In the genomic region with DNA sequence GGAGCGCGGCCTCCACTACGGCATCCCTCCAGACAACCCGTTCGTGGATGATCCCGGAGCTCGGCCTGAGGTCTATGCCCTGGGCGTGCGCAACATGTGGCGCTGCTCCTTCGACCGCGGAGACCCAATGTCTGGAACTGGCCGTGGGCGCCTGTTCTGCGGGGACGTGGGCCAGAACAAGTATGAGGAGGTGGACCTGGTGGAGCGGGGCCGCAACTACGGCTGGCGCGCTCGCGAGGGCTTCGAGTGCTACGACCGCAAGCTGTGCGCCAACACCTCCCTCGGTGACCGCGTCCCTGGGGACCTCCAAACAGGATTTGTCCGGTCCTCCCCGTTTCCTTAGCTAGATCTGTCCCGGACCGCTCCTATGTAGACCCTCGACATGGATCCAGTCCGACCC, we compare ENCODE assay signal across 11 mouse cellular contexts. TPM values are rescaled to one million over a fixed set of nuclear protein-coding genes. Genes with fewer than 3 reads are reported as not detected.
DNase-seq lines count a peak whose midpoint lies in the region; ATAC-seq and TF ChIP-seq lines count a peak whose summit lies in the region.
"Had no signal": no experiment of that assay in that cellular context is flagged by ENCODE, and none has a peak within 500 bp of the region (broad histone marks: within the 10 kb centered on the region; RNA-seq: fewer than 3 reads in every experiment).

No protein-coding gene starts in this region.

- no peak overlapping the region for H3K27ac ChIP-seq in heart, postnatal 0 days (ENCODE audit: low read depth)
- H3K27ac ChIP-seq in embryonic facial prominence, embryonic 10.5 days (replicated peaks), result peak overlapping the region; percentile 11; the same call in 1 of the 2 replicates
- H3K27ac ChIP-seq in hindbrain, embryonic 11.5 days (ENCODE audit: low read depth, low read length), result no peak overlapping the region
- no peak overlapping the region for H3K27ac ChIP-seq in midbrain, embryonic 12.5 days (replicated peaks)
- H3K27ac ChIP-seq: layer of hippocampus, adult 2 months had no signal

- no peak for ATAC-seq in heart, postnatal 0 days (ENCODE audit: insufficient read depth, low read depth)
- ATAC-seq in hindbrain, embryonic 11.5 days (ENCODE audit: low FRiP score), result no peak
- ATAC-seq in midbrain, embryonic 12.5 days (ENCODE audit: low FRiP score, low read depth), result no peak

- H3K9me3 ChIP-seq in heart, postnatal 0 days (replicated peaks; ENCODE audit: control insufficient read depth, low read length), result no peaks in the 10 kb centered on the region
- no peaks in the 10 kb centered on the region for H3K9me3 ChIP-seq in embryonic facial prominence, embryonic 10.5 days
- no peaks in the 10 kb centered on the region for H3K9me3 ChIP-seq in hindbrain, embryonic 11.5 days (ENCODE audit: control insufficient read depth, low read length)
- no peaks in the 10 kb centered on the region for H3K9me3 ChIP-seq in midbrain, embryonic 12.5 days

- no peak for TF ChIP-seq CTCF in heart, postnatal 0 days (IDR thresholded peaks at IDR 0.05; ENCODE audit: low read depth)

- no peaks in the 10 kb centered on the region for H3K36me3 ChIP-seq in heart, postnatal 0 days (replicated peaks; ENCODE audit: control insufficient read depth, insufficient read depth, low read length)
- no peaks in the 10 kb centered on the region for H3K36me3 ChIP-seq in embryonic facial prominence, embryonic 10.5 days (replicated peaks)
- no peaks in the 10 kb centered on the region for H3K36me3 ChIP-seq in hindbrain, embryonic 11.5 days (ENCODE audit: control insufficient read depth, insufficient read depth, low read length)
- no peaks in the 10 kb centered on the region for H3K36me3 ChIP-seq in midbrain, embryonic 12.5 days

- H3K27me3 ChIP-seq in heart, postnatal 0 days (ENCODE audit: control insufficient read depth, insufficient read depth, low read length), result peaks cover 56% of the 10 kb centered on the region
- H3K27me3 ChIP-seq in embryonic facial prominence, embryonic 10.5 days (replicated peaks; ENCODE audit: low read depth, poor library complexity, severe bottlenecking), result peaks cover 79% of the 10 kb centered on the region
- H3K27me3 ChIP-seq in hindbrain, embryonic 11.5 days (ENCODE audit: control insufficient read depth, insufficient read depth, low read length), result peaks cover 13% of the 10 kb centered on the region
- peaks cover 39% of the 10 kb centered on the region for H3K27me3 ChIP-seq in midbrain, embryonic 12.5 days

- no peak overlapping the region; the same call in 1 of the 2 replicates for H3K4me3 ChIP-seq in heart, postnatal 0 days (ENCODE audit: low read depth, low read length)
- H3K4me3 ChIP-seq in embryonic facial prominence, embryonic 10.5 days, result peak overlapping the region; percentile 39
- no peak overlapping the region for H3K4me3 ChIP-seq in hindbrain, embryonic 11.5 days (ENCODE audit: low read depth, low read length)
- 0 out of 2 replicates have a peak overlapping the region, but pooled peaks have one; percentile 6 for H3K4me3 ChIP-seq in midbrain, embryonic 12.5 days
- H3K4me3 ChIP-seq: layer of hippocampus, adult 2 months had no signal

- H3K9ac ChIP-seq in heart, postnatal 0 days (replicated peaks; ENCODE audit: low read depth, low read length), result no peak overlapping the region
- H3K9ac ChIP-seq in hindbrain, embryonic 11.5 days (ENCODE audit: low read depth, low read length), result no peak overlapping the region
- 0 out of 2 replicates have a peak overlapping the region, but pooled peaks have one; percentile 2 for H3K9ac ChIP-seq in midbrain, embryonic 12.5 days (replicated peaks)

- peaks cover 4% of the 10 kb centered on the region; the same call in 1 of the 2 replicates for H3K4me1 ChIP-seq in heart, postnatal 0 days (ENCODE audit: control insufficient read depth, insufficient read depth)
- peaks cover 65% of the 10 kb centered on the region for H3K4me1 ChIP-seq in embryonic facial prominence, embryonic 10.5 days
- peaks cover 26% of the 10 kb centered on the region for H3K4me1 ChIP-seq in hindbrain, embryonic 11.5 days (replicated peaks; ENCODE audit: control insufficient read depth, insufficient read depth, low read length)
- peaks cover 72% of the 10 kb centered on the region for H3K4me1 ChIP-seq in midbrain, embryonic 12.5 days

- no peak for DNase-seq in heart, postnatal 0 days (ENCODE audit: low spot score)
- no peak for DNase-seq in heart, adult 9 months (ENCODE audit: low spot score in 2 of 2)
- DNase-seq in embryonic facial prominence, embryonic 10.5 days (ENCODE audit: low spot score), result peak; percentile 44
- no peak for DNase-seq in hindbrain, embryonic 11.5 days (ENCODE audit: low spot score)
- no peak for DNase-seq in left cerebral cortex, postnatal 25 days (ENCODE audit: low spot score in 2 of 2)
- no peak for DNase-seq in thymus, postnatal 25 days
- DNase-seq in thymus, postnatal 4 days, result no peak
- DNase-seq: cerebellum, adult 9-10 months; lung, adult 18-20 months had no signal

- no peak for TF ChIP-seq EP300 in heart, postnatal 0 days (IDR thresholded peaks at IDR 0.05; ENCODE audit: low read depth)

- intact Hi-C loops in left cerebral cortex, postnatal 25 days (cut with DNase I), result no loop called here

- 14% methylated on average over 37 of the region's 37 CpGs for WGBS in heart, postnatal 0 days
- whole genome bisulfite sequencing in embryonic facial prominence, embryonic 10.5 days, result 6% methylated on average over 37 of the region's 37 CpGs
- WGBS in hindbrain, embryonic 11.5 days, result 13% methylated on average over 37 of the region's 37 CpGs
- WGBS in midbrain, embryonic 12.5 days, result 13% methylated on average over 37 of the region's 37 CpGs

- H3K4me2 ChIP-seq in heart, postnatal 0 days (ENCODE audit: low read depth, low read length), result 0 out of 2 replicates have a peak overlapping the region, but pooled peaks have one; percentile 3
- peak overlapping the region; percentile 8; the same call in 1 of the 2 replicates for H3K4me2 ChIP-seq in hindbrain, embryonic 11.5 days (replicated peaks; ENCODE audit: low read depth, low read length)
- peak overlapping the region; percentile 32 for H3K4me2 ChIP-seq in midbrain, embryonic 12.5 days (replicated peaks)

RNA-seq across cellular contexts. Expression of a gene that starts 12.4 kb away (rescaled TPM):
- 0.70 and 5.0 TPM in 2 replicates for total RNA-seq in heart, postnatal 0 days (2014; rRNA removed; ENCODE audit: low replicate concordance)
- 0.58 and 0.61 TPM in 2 replicates for polyA plus RNA-seq in heart, postnatal 0 days (2015; fragmentation: Nextera tagmentation; extraction: Ambion mirVana)
- polyA plus RNA-seq in embryonic facial prominence, embryonic 10.5 days (2016; fragmentation: Nextera tagmentation; extraction: Ambion mirVana), result 0.72 and 0.99 TPM in 2 replicates
- polyA plus RNA-seq in hindbrain, embryonic 11.5 days (2014; fragmentation: Nextera tagmentation; extraction: Ambion mirVana), result 1.2 and 1.8 TPM in 2 replicates
- 5.0 and 6.2 TPM in 2 replicates for polyA plus RNA-seq in midbrain, embryonic 12.5 days (2016; fragmentation: Nextera tagmentation; extraction: Ambion mirVana)
- 1 to 10 TPM; 6.9 to 7.1 TPM for total RNA-seq in left cerebral cortex, postnatal 25 days (2021)

RNA-seq across cellular contexts. Expression of a gene that starts 15.7 kb away (rescaled TPM):
- 1.0 and 3.6 TPM in 2 replicates for total RNA-seq in heart, postnatal 0 days (2014; rRNA removed; ENCODE audit: low replicate concordance)
- polyA plus RNA-seq in heart, postnatal 0 days (2015; fragmentation: Nextera tagmentation; extraction: Ambion mirVana), result 3.0 and 3.1 TPM in 2 replicates
- 3.9 and 5.8 TPM in 2 replicates for polyA plus RNA-seq in embryonic facial prominence, embryonic 10.5 days (2016; fragmentation: Nextera tagmentation; extraction: Ambion mirVana)
- 11.0 and 11.7 TPM in 2 replicates for polyA plus RNA-seq in hindbrain, embryonic 11.5 days (2014; fragmentation: Nextera tagmentation; extraction: Ambion mirVana)
- 21.8 and 24.1 TPM in 2 replicates for polyA plus RNA-seq in midbrain, embryonic 12.5 days (2016; fragmentation: Nextera tagmentation; extraction: Ambion mirVana)
- 100 to 1,000 TPM; 295 to 302 TPM for total RNA-seq in left cerebral cortex, postnatal 25 days (2021)

RNA-seq across cellular contexts. Expression of a gene that starts 43.3 kb away (rescaled TPM):
- total RNA-seq in heart, postnatal 0 days (2014; rRNA removed; ENCODE audit: low replicate concordance), result 44.7 and 56.2 TPM in 2 replicates
- polyA plus RNA-seq in heart, postnatal 0 days (2015; fragmentation: Nextera tagmentation; extraction: Ambion mirVana), result 6.9 and 7.8 TPM in 2 replicates
- 11.4 and 12.1 TPM in 2 replicates for polyA plus RNA-seq in embryonic facial prominence, embryonic 10.5 days (2016; fragmentation: Nextera tagmentation; extraction: Ambion mirVana)
- 17.2 and 17.8 TPM in 2 replicates for polyA plus RNA-seq in hindbrain, embryonic 11.5 days (2014; fragmentation: Nextera tagmentation; extraction: Ambion mirVana)
- 17.0 and 21.6 TPM in 2 replicates for polyA plus RNA-seq in midbrain, embryonic 12.5 days (2016; fragmentation: Nextera tagmentation; extraction: Ambion mirVana)
- 10 to 100 TPM; 74.7 to 76.9 TPM for total RNA-seq in left cerebral cortex, postnatal 25 days (2021)

RNA-seq across cellular contexts. Expression of a gene that starts 52.3 kb away (rescaled TPM):
- total RNA-seq in heart, postnatal 0 days (2014; rRNA removed; ENCODE audit: low replicate concordance), result 69.3 and 80.6 TPM in 2 replicates
- 61.3 and 65.2 TPM in 2 replicates for polyA plus RNA-seq in heart, postnatal 0 days (2015; fragmentation: Nextera tagmentation; extraction: Ambion mirVana)
- 70.6 and 74.1 TPM in 2 replicates for polyA plus RNA-seq in embryonic facial prominence, embryonic 10.5 days (2016; fragmentation: Nextera tagmentation; extraction: Ambion mirVana)
- polyA plus RNA-seq in hindbrain, embryonic 11.5 days (2014; fragmentation: Nextera tagmentation; extraction: Ambion mirVana), result 91.3 and 107 TPM in 2 replicates
- polyA plus RNA-seq in midbrain, embryonic 12.5 days (2016; fragmentation: Nextera tagmentation; extraction: Ambion mirVana), result 89.4 and 93.0 TPM in 2 replicates
- 10 to 100 TPM; 66.0 to 69.3 TPM for total RNA-seq in left cerebral cortex, postnatal 25 days (2021)

Comparison
In these comparisons a context has a peak if more than half of its experiments do, and no peak if none do; other contexts are left out.
1. H3K4me3 ChIP-seq: peak in embryonic facial prominence, embryonic 10.5 days (single experiment) and midbrain, embryonic 12.5 days (single experiment); none in heart, postnatal 0 days (single experiment) and hindbrain, embryonic 11.5 days (single experiment).
2. Peak in every context shown above with its lines, with median percentiles within 50 percentile points of each other: H3K4me2 ChIP-seq.